Mouse (Mus musculus) limb, embryonic 14.5 days (tissue): ENCODE results near the gene Chchd6. TPM values are rescaled to one million over a fixed set of nuclear protein-coding genes. Genes with fewer than 3 reads are reported as not detected.

Experiments used
- ATAC-seq: fragments of 200-750 bp; cut with Nextera tagmentation; 2 replicates; pipeline ENCODE4 v1.8.0; 2017; ENCODE audit warnings: low read depth, moderate number of reproducible peaks, moderate TSS enrichment; ENCODE audit not compliant: low FRiP score
- DNase-seq: peaks from one replicate; pipeline ENCODE4 v3.0.0-alpha.2; 2015; ENCODE audit warnings: low spot score
- H3K27ac ChIP-seq: fragments of 300-500 bp; sonication (generic); replicated peaks from 2 replicates; pipeline ENCODE4 v1.5.1; 2014; ENCODE audit warnings: low read depth, mild to moderate bottlenecking, low read length, moderate library complexity, mixed read lengths
- H3K27me3 ChIP-seq: fragments of 300-500 bp; sonication (generic); 2 replicates; pipeline ENCODE4 v1.6.1; 2014; ENCODE audit warnings: low read length, mixed read lengths; ENCODE audit not compliant: control insufficient read depth, insufficient read depth
- H3K36me3 ChIP-seq: fragments of 300-500 bp; sonication (generic); 2 replicates; pipeline ENCODE4 v1.6.1; 2014; ENCODE audit warnings: mild to moderate bottlenecking, low read length, moderate library complexity, mixed read lengths; ENCODE audit not compliant: control insufficient read depth, insufficient read depth
- H3K4me1 ChIP-seq: fragments of 300-500 bp; sonication (generic); 2 replicates; pipeline ENCODE4 v1.6.1; 2014; ENCODE audit warnings: antibody characterized with exemption, low read length, mixed read lengths; ENCODE audit not compliant: control insufficient read depth, insufficient read depth
- H3K4me2 ChIP-seq: fragments of 300-500 bp; sonication (generic); replicated peaks from 2 replicates; pipeline ENCODE4 v1.6.1; 2014; ENCODE audit warnings: low read depth, mild to moderate bottlenecking, low read length, moderate library complexity; ENCODE audit not compliant: severe bottlenecking
- H3K4me3 ChIP-seq: fragments of 300-500 bp; sonication (generic); replicated peaks from 2 replicates; pipeline ENCODE4 v1.5.1; 2014; ENCODE audit warnings: low read length
- H3K9ac ChIP-seq: fragments of 300-500 bp; sonication (generic); 2 replicates; pipeline ENCODE4 v1.6.1; 2014; ENCODE audit warnings: mild to moderate bottlenecking, low read depth, low read length, moderate library complexity; ENCODE audit not compliant: severe bottlenecking
- H3K9me3 ChIP-seq: fragments of 300-500 bp; sonication (generic); 2 replicates; pipeline ENCODE4 v1.6.1; 2016; ENCODE audit warnings: low read length; ENCODE audit not compliant: control insufficient read depth
- POLR2A ChIP-seq: fragments of 200-500 bp; IDR thresholded peaks from 2 replicates; pipeline ENCODE4 v1.8.0; 2012; ENCODE audit warnings: inconsistent platforms, mild to moderate bottlenecking, moderate library complexity, borderline replicate concordance; ENCODE audit not compliant: insufficient read depth, insufficient read length; ENCODE audit errors: extremely low read depth
- WGBS: fragments of 180-500 bp; shearing (Covaris S2); extraction: QIAGEN DNeasy Blood & Tissue Kit; methylation state at CpG from one replicate; pipeline ENCODE4 v1.1.7; 2014; 5-methylcytosine and 5-hydroxymethylcytosine counted together
- polyA plus RNA-seq, 2 experiments: library from polyadenylated mRNA; depleted of rRNA in 1 of 2; stranded (reverse) in 1 of 2; unstranded in 1 of 2; fragments of >200 nt; fragmentation: Nextera tagmentation in 1 of 2; extraction: Ambion mirVana in 1 of 2; gene quantifications; 2 replicates each; pipeline versions ENCODE4 v1.2.1 to v1.2.3; 2012 to 2014

The Chchd6 gene
- polyA plus RNA-seq, 2 experiments, result 40.6 to 55.9 TPM

DNA sequence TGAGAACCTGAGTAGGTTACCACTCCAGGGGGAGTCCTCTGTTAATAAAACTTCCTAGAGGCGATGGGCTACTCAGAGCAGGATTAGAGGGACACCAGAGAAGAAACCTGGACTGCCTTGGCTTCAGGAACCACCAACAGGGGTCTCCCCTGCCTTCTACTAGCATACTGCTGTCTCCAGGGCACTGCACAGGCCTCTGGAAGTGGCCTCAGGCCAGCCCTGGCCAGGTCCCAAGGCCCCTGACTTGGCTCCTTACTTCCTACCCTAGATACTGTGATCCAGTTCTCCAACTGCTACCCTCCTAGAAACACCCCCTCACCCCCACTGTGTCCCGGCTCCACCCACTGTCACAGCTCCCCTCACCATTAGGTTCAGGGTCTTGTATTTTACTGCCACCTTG lies 256.0 kb downstream of the Chchd6 start:
- H3K4me1 ChIP-seq, result peaks cover 5% of the 10 kb centered on the region
- H3K27me3 ChIP-seq, result no peaks in the 10 kb centered on the region
- DNase-seq (no peak), ATAC-seq (no peak)
- H3K9me3 ChIP-seq, result no peaks in the 10 kb centered on the region
- no peak for TF ChIP-seq POLR2A
- no peak overlapping the region for H3K4me3 ChIP-seq
- H3K27ac ChIP-seq, result no peak overlapping the region
- H3K9ac ChIP-seq, result no peak overlapping the region
- WGBS, result 82% methylated on average over 2 of the region's 2 CpGs
- peaks cover 95% of the 10 kb centered on the region for H3K36me3 ChIP-seq
- no peak overlapping the region for H3K4me2 ChIP-seq

- DNase-seq (no peak), ATAC-seq (no peak)
- Histone ChIP-seq H3K4me1 (no peaks in the 10 kb centered on the region), H3K4me3 (no peak overlapping the region), H3K9me3 (no peaks in the 10 kb centered on the region), H3K27me3 (no peaks in the 10 kb centered on the region), H3K9ac (no peak overlapping the region), H3K27ac (no peak overlapping the region), H3K4me2 (no peak overlapping the region), H3K36me3 (peaks cover 98% of the 10 kb centered on the region)
- WGBS, result 98% methylated on average over 8 of the region's 8 CpGs
- no peak for TF ChIP-seq POLR2A
Measured at GRCm38 (mm10) chr6:89338733-89339132, 256.7 kb downstream of the Chchd6 start.

GRCm38 (mm10) chr6:89337574-89337973 lies 257.9 kb downstream of the Chchd6 start:
- WGBS, result 91% methylated on average over 9 of the region's 9 CpGs
- Histone ChIP-seq H3K9me3 (no peaks in the 10 kb centered on the region), H3K27me3 (no peaks in the 10 kb centered on the region), H3K4me3 (no peak overlapping the region), H3K27ac (no peak overlapping the region), H3K4me2 (no peak overlapping the region), H3K36me3 (peaks cover 99% of the 10 kb centered on the region), H3K9ac (no peak overlapping the region), H3K4me1 (no peaks in the 10 kb centered on the region)
- DNase-seq (no peak), ATAC-seq (no peak)
- no peak for TF ChIP-seq POLR2A

GRCm38 (mm10) chr6:89333964-89334702 lies 261.3 kb downstream of the Chchd6 start:
- Histone ChIP-seq H3K9ac (no peak overlapping the region), H3K27ac (no peak overlapping the region), H3K36me3 (peaks cover 99% of the 10 kb centered on the region), H3K4me3 (no peak overlapping the region), H3K4me1 (no peaks in the 10 kb centered on the region), H3K9me3 (no peaks in the 10 kb centered on the region), H3K4me2 (no peak overlapping the region), H3K27me3 (no peaks in the 10 kb centered on the region)
- ATAC-seq, result no peak
- no peak for DNase-seq
- no peak for TF ChIP-seq POLR2A
- 80% methylated on average over 12 of the region's 12 CpGs for WGBS

Other genes with a start within 250 kb of the Chchd6 start
- 66.4 and 82.2 TPM in 2 replicates for gene Plxna1, start 233.0 kb downstream of the Chchd6 start, polyA plus RNA-seq (2012; rRNA removed)
- gene Plxna1, start 233.0 kb downstream of the Chchd6 start, polyA plus RNA-seq (2014; fragmentation: Nextera tagmentation; extraction: Ambion mirVana), result 36.8 and 39.1 TPM in 2 replicates
- gene Txnrd3, start 48.3 kb upstream of the Chchd6 start, polyA plus RNA-seq (2012; rRNA removed), result 6.7 and 6.8 TPM in 2 replicates
- gene Txnrd3, start 48.3 kb upstream of the Chchd6 start, polyA plus RNA-seq (2014; fragmentation: Nextera tagmentation; extraction: Ambion mirVana), result 11.0 and 11.6 TPM in 2 replicates
- gene Vmn1r40, start 111.9 kb upstream of the Chchd6 start, polyA plus RNA-seq (2012; rRNA removed), result not detected in 2 replicates
- gene Vmn1r40, start 111.9 kb upstream of the Chchd6 start, polyA plus RNA-seq (2014; fragmentation: Nextera tagmentation; extraction: Ambion mirVana), result not detected in 2 replicates
- gene Vmn1r41, start 145.1 kb upstream of the Chchd6 start, polyA plus RNA-seq (2012; rRNA removed), result not detected in 2 replicates
- gene Vmn1r41, start 145.1 kb upstream of the Chchd6 start, polyA plus RNA-seq (2014; fragmentation: Nextera tagmentation; extraction: Ambion mirVana), result not detected in 2 replicates